Mouse (Mus musculus): ENCODE data around the gene Colec11. TPM values are rescaled to one million over a fixed set of nuclear protein-coding genes. Genes with fewer than 3 reads are reported as not detected.
A peak's percentile ranks its signal among the peaks of the same experiment; 100 is the strongest.

Colec11 gene
- polyA plus RNA-seq, 1 experiment from 2014 or later: 15.6 TPM

GRCm38 (mm10) chr12:28627092-28627491 lies 3.9 kb upstream of the Colec11 start:
- Histone ChIP-seq H3K27me3 (no peaks in the 10 kb centered on the region), H3K9me3 (replicated peaks) (no peaks in the 10 kb centered on the region), H3K9ac (no peak overlapping the region), H3K36me3 (replicated peaks) (peaks cover 40% of the 10 kb centered on the region), H3K4me1 (replicated peaks) (peaks cover 19% of the 10 kb centered on the region), H3K4me2 (no peak overlapping the region), H3K27ac (replicated peaks) (no peak overlapping the region), H3K4me3 (replicated peaks) (no peak overlapping the region)
- ATAC-seq (ENCODE audit: insufficient read depth): no peak
- WGBS (ENCODE audit: insufficient replicate concordance): 31% methylated on average over 4 of the region's 4 CpGs

GRCm38 (mm10) chr12:28625407-28625806 lies 2.2 kb upstream of the Colec11 start:
- Histone ChIP-seq H3K4me2 (no peak overlapping the region), H3K27ac (replicated peaks) (no peak overlapping the region), H3K9ac (no peak overlapping the region), H3K4me1 (replicated peaks) (peaks cover 21% of the 10 kb centered on the region), H3K36me3 (replicated peaks) (peaks cover 23% of the 10 kb centered on the region), H3K27me3 (no peaks in the 10 kb centered on the region), H3K4me3 (replicated peaks) (no peak overlapping the region), H3K9me3 (replicated peaks) (no peaks in the 10 kb centered on the region)
- no peak for ATAC-seq (ENCODE audit: insufficient read depth)
- 69% methylated on average over 7 of the region's 7 CpGs for WGBS (ENCODE audit: insufficient replicate concordance)

GRCm38 (mm10) chr12:28624251-28624650 lies 1.1 kb upstream of the Colec11 start:
- no peak overlapping the region for H3K4me3 ChIP-seq (replicated peaks)
- no peak for ATAC-seq (ENCODE audit: insufficient read depth)
- peaks cover 12% of the 10 kb centered on the region for H3K36me3 ChIP-seq (replicated peaks)
- no peak overlapping the region for H3K4me2 ChIP-seq
- H3K27me3 ChIP-seq: no peaks in the 10 kb centered on the region
- H3K9ac ChIP-seq: no peak overlapping the region
- no peaks in the 10 kb centered on the region for H3K9me3 ChIP-seq (replicated peaks)
- no peak overlapping the region for H3K27ac ChIP-seq (replicated peaks)
- WGBS (ENCODE audit: insufficient replicate concordance): 63% methylated on average over 2 of the region's 2 CpGs
- peaks cover 18% of the 10 kb centered on the region for H3K4me1 ChIP-seq (replicated peaks)

- Histone ChIP-seq H3K27me3 (no peaks in the 10 kb centered on the region), H3K4me2 (no peak overlapping the region; the same call in 1 of the 2 replicates), H3K4me3 (replicated peaks) (no peak overlapping the region), H3K9me3 (replicated peaks) (no peaks in the 10 kb centered on the region), H3K27ac (replicated peaks) (no peak overlapping the region), H3K9ac (no peak overlapping the region), H3K36me3 (replicated peaks) (no peaks in the 10 kb centered on the region), H3K4me1 (replicated peaks) (peaks cover 16% of the 10 kb centered on the region)
- 34% methylated on average over 1 of the region's 1 CpGs for WGBS (ENCODE audit: insufficient replicate concordance)
- ATAC-seq (ENCODE audit: insufficient read depth): no peak
Observed at GRCm38 (mm10) chr12:28622641-28623040, 536 bp downstream of the Colec11 start.

GRCm38 (mm10) chr12:28622167-28622532 lies 1.0 kb downstream of the Colec11 start:
- Histone ChIP-seq H3K4me2 (no peak overlapping the region; the same call in 1 of the 2 replicates), H3K9ac (no peak overlapping the region), H3K4me1 (replicated peaks) (peaks cover 16% of the 10 kb centered on the region), H3K4me3 (replicated peaks) (no peak overlapping the region), H3K27me3 (no peaks in the 10 kb centered on the region), H3K36me3 (replicated peaks) (no peaks in the 10 kb centered on the region), H3K27ac (replicated peaks) (no peak overlapping the region), H3K9me3 (replicated peaks) (no peaks in the 10 kb centered on the region)
- no peak for ATAC-seq (ENCODE audit: insufficient read depth)
- 23% methylated on average over 5 of the region's 5 CpGs for WGBS (ENCODE audit: insufficient replicate concordance)

- WGBS (ENCODE audit: insufficient replicate concordance): 13% methylated on average over 7 of the region's 7 CpGs
- no peak overlapping the region for H3K4me3 ChIP-seq (replicated peaks)
- H3K9me3 ChIP-seq (replicated peaks): no peaks in the 10 kb centered on the region
- peaks cover 16% of the 10 kb centered on the region for H3K4me1 ChIP-seq (replicated peaks)
- no peaks in the 10 kb centered on the region for H3K27me3 ChIP-seq
- peak overlapping the region; percentile 31 for H3K4me2 ChIP-seq
- no peak for ATAC-seq (ENCODE audit: insufficient read depth)
- no peaks in the 10 kb centered on the region for H3K36me3 ChIP-seq (replicated peaks)
- no peak overlapping the region for H3K9ac ChIP-seq
- H3K27ac ChIP-seq (replicated peaks): no peak overlapping the region
Observed at GRCm38 (mm10) chr12:28621451-28622166, 1.6 kb downstream of the Colec11 start.

- no peaks in the 10 kb centered on the region for H3K36me3 ChIP-seq (replicated peaks)
- H3K27me3 ChIP-seq: no peaks in the 10 kb centered on the region
- ATAC-seq (ENCODE audit: insufficient read depth): no peak
- 19% methylated on average over 4 of the region's 4 CpGs for WGBS (ENCODE audit: insufficient replicate concordance)
- H3K27ac ChIP-seq (replicated peaks): no peak overlapping the region
- H3K9ac ChIP-seq: no peak overlapping the region
- H3K4me1 ChIP-seq (replicated peaks): peaks cover 8% of the 10 kb centered on the region
- H3K4me2 ChIP-seq: no peak overlapping the region
- no peaks in the 10 kb centered on the region for H3K9me3 ChIP-seq (replicated peaks)
- no peak overlapping the region for H3K4me3 ChIP-seq (replicated peaks)
Observed at GRCm38 (mm10) chr12:28617297-28617696, 5.9 kb downstream of the Colec11 start.

GRCm38 (mm10) chr12:28614401-28614800 lies 8.8 kb downstream of the Colec11 start:
- no peaks in the 10 kb centered on the region for H3K36me3 ChIP-seq (replicated peaks)
- no peaks in the 10 kb centered on the region for H3K9me3 ChIP-seq (replicated peaks)
- 52% methylated on average over 7 of the region's 7 CpGs for WGBS (ENCODE audit: insufficient replicate concordance)
- no peaks in the 10 kb centered on the region for H3K4me1 ChIP-seq (replicated peaks)
- ATAC-seq (ENCODE audit: insufficient read depth): no peak
- H3K27me3 ChIP-seq: no peaks in the 10 kb centered on the region
- no peak overlapping the region for H3K9ac ChIP-seq
- no peak overlapping the region for H3K27ac ChIP-seq (replicated peaks)
- H3K4me2 ChIP-seq: no peak overlapping the region
- no peak overlapping the region for H3K4me3 ChIP-seq (replicated peaks)

- H3K27me3 ChIP-seq: no peaks in the 10 kb centered on the region
- no peak overlapping the region for H3K9ac ChIP-seq
- 66% methylated on average over 6 of the region's 6 CpGs for WGBS (ENCODE audit: insufficient replicate concordance)
- H3K4me3 ChIP-seq (replicated peaks): no peak overlapping the region
- no peak overlapping the region for H3K4me2 ChIP-seq
- no peaks in the 10 kb centered on the region for H3K4me1 ChIP-seq (replicated peaks)
- no peak for ATAC-seq (ENCODE audit: insufficient read depth)
- no peaks in the 10 kb centered on the region for H3K36me3 ChIP-seq (replicated peaks)
- H3K27ac ChIP-seq (replicated peaks): no peak overlapping the region
- no peaks in the 10 kb centered on the region for H3K9me3 ChIP-seq (replicated peaks)
Observed at GRCm38 (mm10) chr12:28612391-28612790, 10.8 kb downstream of the Colec11 start.

- Histone ChIP-seq H3K4me3 (replicated peaks) (no peak overlapping the region), H3K4me1 (replicated peaks) (no peaks in the 10 kb centered on the region), H3K9me3 (replicated peaks) (no peaks in the 10 kb centered on the region), H3K27ac (replicated peaks) (no peak overlapping the region), H3K9ac (no peak overlapping the region), H3K4me2 (no peak overlapping the region), H3K27me3 (no peaks in the 10 kb centered on the region), H3K36me3 (replicated peaks) (no peaks in the 10 kb centered on the region)
- ATAC-seq (ENCODE audit: insufficient read depth): no peak
- 57% methylated on average over 17 of the region's 17 CpGs for WGBS (ENCODE audit: insufficient replicate concordance)
Observed at GRCm38 (mm10) chr12:28607546-28608305, 15.5 kb downstream of the Colec11 start.

- H3K9me3 ChIP-seq (replicated peaks): no peaks in the 10 kb centered on the region
- no peak for ATAC-seq (ENCODE audit: insufficient read depth)
- no peaks in the 10 kb centered on the region for H3K4me1 ChIP-seq (replicated peaks)
- H3K9ac ChIP-seq: no peak overlapping the region
- H3K36me3 ChIP-seq (replicated peaks): no peaks in the 10 kb centered on the region
- no peak overlapping the region for H3K27ac ChIP-seq (replicated peaks)
- no peak overlapping the region for H3K4me3 ChIP-seq (replicated peaks)
- H3K27me3 ChIP-seq: no peaks in the 10 kb centered on the region
- no peak overlapping the region for H3K4me2 ChIP-seq
- 51% methylated on average over 1 of the region's 1 CpGs for WGBS (ENCODE audit: insufficient replicate concordance)
Observed at GRCm38 (mm10) chr12:28603494-28603893, 19.7 kb downstream of the Colec11 start.
